ENCODE assay signal across 9 mouse cellular contexts in the genomic region with DNA sequence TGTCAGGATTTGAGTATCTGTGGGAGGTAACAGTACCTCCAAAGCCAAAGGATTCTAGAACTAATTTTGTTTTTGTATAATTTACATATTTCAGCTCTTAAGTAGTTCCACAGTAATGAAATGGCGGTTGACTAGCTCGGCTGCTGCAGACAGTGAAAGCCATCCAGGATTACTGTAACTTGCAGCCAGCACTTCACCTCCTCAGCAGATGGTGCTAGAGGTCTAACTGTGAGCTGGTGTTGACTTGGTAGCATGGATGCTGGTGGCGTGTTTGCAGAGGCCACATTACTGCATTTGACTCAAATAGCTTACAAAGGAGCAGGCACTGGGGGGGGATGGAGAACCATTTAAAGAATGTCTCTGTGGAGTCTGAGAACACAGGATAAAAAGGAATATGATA. TPM values are rescaled to one million over a fixed set of nuclear protein-coding genes. Genes with fewer than 3 reads are reported as not detected.
DNase-seq lines count a peak whose midpoint lies in the region; ATAC-seq lines count a peak whose summit lies in the region.
"Had no signal": no experiment of that assay in that cellular context is flagged by ENCODE, and none has a peak within 500 bp of the region (broad histone marks: within the 10 kb centered on the region; RNA-seq: fewer than 3 reads in every experiment).

No protein-coding gene starts in this region.

- no peak overlapping the region for H3K27ac ChIP-seq in heart, embryonic 10.5 days
- no peak overlapping the region for H3K27ac ChIP-seq in neural tube, embryonic 15.5 days (replicated peaks)
- H3K27ac ChIP-seq: limb, embryonic 13.5 days had no signal

- peak; percentile 5 for DNase-seq in heart, adult 8-10 months (ENCODE audit: low spot score)
- no peak for DNase-seq in heart, embryonic 10.5 days (ENCODE audit: low spot score)
- peak; percentile 25 to 33 for DNase-seq in urinary bladder, postnatal 36 days (ENCODE audit: low spot score in 2 of 2)
- no peak for DNase-seq in urinary bladder, adult 2 months (ENCODE audit: low spot score)
- peak; percentile 42 to 69 for DNase-seq in layer of hippocampus, adult 18-20 months (ENCODE audit: low spot score in 2 of 2)
- DNase-seq in right cerebral cortex, adult 18-20 months, result peak; percentile 58
- no peak for DNase-seq in gastrocnemius, postnatal 4 days (ENCODE audit: low spot score in 2 of 2)

- no peak for ATAC-seq in neural tube, embryonic 15.5 days (ENCODE audit: low FRiP score)

- H3K4me3 ChIP-seq in heart, embryonic 10.5 days, result no peak overlapping the region
- no peak overlapping the region for H3K4me3 ChIP-seq in neural tube, embryonic 15.5 days (replicated peaks)
- H3K4me3 ChIP-seq: limb, embryonic 13.5 days had no signal

- no peak overlapping the region for H3K9ac ChIP-seq in neural tube, embryonic 15.5 days (replicated peaks)
- H3K9ac ChIP-seq: limb, embryonic 13.5 days had no signal

- 48% methylated on average over 3 of the region's 3 CpGs for WGBS in heart, embryonic 10.5 days
- WGBS in neural tube, embryonic 15.5 days, result 70% methylated on average over 3 of the region's 3 CpGs

- H3K27me3 ChIP-seq in heart, embryonic 10.5 days (ENCODE audit: insufficient read depth, poor library complexity, severe bottlenecking), result no peaks in the 10 kb centered on the region
- no peaks in the 10 kb centered on the region for H3K27me3 ChIP-seq in neural tube, embryonic 15.5 days (replicated peaks)
- H3K27me3 ChIP-seq: limb, embryonic 13.5 days had no signal

- H3K36me3 ChIP-seq in heart, embryonic 10.5 days, result 0 out of 2 replicates have a peak, but pooled peaks cover 4% of the 10 kb centered on the region
- peaks cover 24% of the 10 kb centered on the region for H3K36me3 ChIP-seq in neural tube, embryonic 15.5 days

- H3K4me1 ChIP-seq in heart, embryonic 10.5 days, result peaks cover 20% of the 10 kb centered on the region
- no peaks in the 10 kb centered on the region for H3K4me1 ChIP-seq in neural tube, embryonic 15.5 days
- H3K4me1 ChIP-seq: limb, embryonic 13.5 days had no signal

- no peaks in the 10 kb centered on the region for H3K9me3 ChIP-seq in heart, embryonic 10.5 days
- no peaks in the 10 kb centered on the region for H3K9me3 ChIP-seq in neural tube, embryonic 15.5 days (replicated peaks)
- H3K9me3 ChIP-seq: limb, embryonic 13.5 days had no signal

- H3K4me2 ChIP-seq in neural tube, embryonic 15.5 days, result no peak overlapping the region
- H3K4me2 ChIP-seq: limb, embryonic 13.5 days had no signal

RNA-seq across cellular contexts. Expression of a gene that starts 29.9 kb away (rescaled TPM):
- total RNA-seq in heart, adult 8-10 months (2022), result 1 to 10 TPM; 2.3 to 4.9 (median 2.8) TPM
- 2.6 and 6.1 TPM in 2 replicates for polyA plus RNA-seq in heart, embryonic 10.5 days (2016; fragmentation: Nextera tagmentation; extraction: Ambion mirVana)
- 11.0 and 14.3 TPM in 2 replicates for polyA plus RNA-seq in urinary bladder, adult 2 months (2012; rRNA removed)
- 10 to 100 TPM; 28.6 to 31.0 TPM for total RNA-seq in layer of hippocampus, adult 18-20 months (2021)
- polyA plus RNA-seq in neural tube, embryonic 15.5 days (2015; fragmentation: Nextera tagmentation; extraction: Ambion mirVana), result 15.7 and 17.6 TPM in 2 replicates
- total RNA-seq in gastrocnemius, postnatal 4 days (2021), result 1 to 10 TPM; 3.4 to 3.5 TPM

Comparison
In these comparisons a context has a peak if more than half of its experiments do, and no peak if none do; other contexts are left out.
1. DNase-seq: peak in heart, adult 8-10 months (single experiment), urinary bladder, postnatal 36 days (2 of 2), layer of hippocampus, adult 18-20 months (2 of 2) and right cerebral cortex, adult 18-20 months (single experiment); none in heart, embryonic 10.5 days (single experiment), urinary bladder, adult 2 months (single experiment) and gastrocnemius, postnatal 4 days (0 of 2).
2. RNA of a gene that starts 29.9 kb away (total RNA-seq): 28.6 to 31.0 TPM in layer of hippocampus, adult 18-20 months; 3.4 to 3.5 TPM in gastrocnemius, postnatal 4 days and 2.3 to 4.9 TPM in heart, adult 8-10 months; every median in the first group is over 4 times any median in the second.